Mouse (Mus musculus) midbrain, embryonic 12.5 days (tissue): ENCODE results near the gene Galp. TPM values are rescaled to one million over a fixed set of nuclear protein-coding genes. Genes with fewer than 3 reads are reported as not detected.
"Not testable (repeated sequence)": the region's sequence is repeated elsewhere in the genome, so short reads cannot be mapped to it uniquely, and the experiment has no call there.

Experiments
- ATAC-seq: fragments of 200-750 bp; cut with Nextera tagmentation; 2 replicates; pipeline ENCODE4 v1.8.0; 2017; ENCODE audit warnings: low read depth, moderate TSS enrichment, moderate library complexity; ENCODE audit not compliant: low FRiP score
- H3K27ac ChIP-seq: fragments of 300-500 bp; sonication (generic); replicated peaks from 2 replicates; pipeline ENCODE4 v1.5.1; 2016; ENCODE audit warnings: mild to moderate bottlenecking
- H3K27me3 ChIP-seq: fragments of 300-500 bp; sonication (generic); 2 replicates; pipeline ENCODE4 v1.6.1; 2016; ENCODE audit warnings: mild to moderate bottlenecking
- H3K36me3 ChIP-seq: fragments of 300-500 bp; sonication (generic); 2 replicates; pipeline ENCODE4 v1.6.1; 2016
- H3K4me1 ChIP-seq: fragments of 300-500 bp; sonication (generic); 2 replicates; pipeline ENCODE4 v1.6.1; 2016
- H3K4me2 ChIP-seq: fragments of 300-500 bp; sonication (generic); replicated peaks from 2 replicates; pipeline ENCODE4 v1.6.1; 2016; ENCODE audit warnings: mild to moderate bottlenecking, moderate library complexity
- H3K4me3 ChIP-seq: fragments of 300-500 bp; sonication (generic); 2 replicates; pipeline ENCODE4 v1.5.1; 2016; ENCODE audit warnings: mild to moderate bottlenecking
- H3K9ac ChIP-seq: fragments of 300-500 bp; sonication (generic); replicated peaks from 2 replicates; pipeline ENCODE4 v1.6.1; 2016; ENCODE audit warnings: mild to moderate bottlenecking, moderate library complexity
- H3K9me3 ChIP-seq: fragments of 300-500 bp; sonication (generic); 2 replicates; pipeline ENCODE4 v1.6.1; 2016; ENCODE audit warnings: mild to moderate bottlenecking
- WGBS: fragments of 180-500 bp; shearing (Covaris S2); methylation state at CpG from one replicate; pipeline ENCODE4 v1.1.7; 2016; 5-methylcytosine and 5-hydroxymethylcytosine counted together
- polyA plus RNA-seq: library from polyadenylated mRNA; unstranded; fragments of >200 nt; fragmentation: Nextera tagmentation; extraction: Ambion mirVana; gene quantifications from 2 replicates; pipeline ENCODE4 v1.2.1, GENCODE M21; 2016

Gene Galp
- polyA plus RNA-seq, 1 experiment from 2014 or later: not detected

GRCm38 (mm10) chr7:6183802-6184201 lies 13.1 kb upstream of the Galp start:
- no peak overlapping the region for H3K4me3 ChIP-seq
- H3K9me3 ChIP-seq: no peaks in the 10 kb centered on the region
- WGBS: 96% methylated on average over 19 of the region's 19 CpGs
- H3K4me2 ChIP-seq: no peak overlapping the region
- ATAC-seq: no peak
- H3K36me3 ChIP-seq: peaks cover 64% of the 10 kb centered on the region
- no peak overlapping the region for H3K9ac ChIP-seq
- H3K4me1 ChIP-seq: no peaks in the 10 kb centered on the region
- no peak overlapping the region for H3K27ac ChIP-seq
- no peaks in the 10 kb centered on the region for H3K27me3 ChIP-seq

- no peak for ATAC-seq
- 0 out of 2 replicates have a peak, but pooled peaks cover 5% of the 10 kb centered on the region for H3K27me3 ChIP-seq
- no peak overlapping the region for H3K9ac ChIP-seq
- peaks cover 68% of the 10 kb centered on the region for H3K36me3 ChIP-seq
- H3K4me3 ChIP-seq: no peak overlapping the region
- H3K27ac ChIP-seq: no peak overlapping the region
- no peak overlapping the region for H3K4me2 ChIP-seq
- no peaks in the 10 kb centered on the region for H3K4me1 ChIP-seq
- 97% methylated on average over 8 of the region's 8 CpGs for WGBS
- no peaks in the 10 kb centered on the region for H3K9me3 ChIP-seq
These were observed 12.4 kb upstream of the Galp start for GRCm38 (mm10) chr7:6184521-6184920.

- no peak for ATAC-seq
- WGBS: 85% methylated on average over 1 of the region's 1 CpGs
- H3K4me1 ChIP-seq: no peaks in the 10 kb centered on the region
- H3K4me3 ChIP-seq: no peak overlapping the region
- no peak overlapping the region for H3K4me2 ChIP-seq
- no peak overlapping the region for H3K9ac ChIP-seq
- peaks cover 72% of the 10 kb centered on the region for H3K36me3 ChIP-seq
- no peak overlapping the region for H3K27ac ChIP-seq
- 0 out of 2 replicates have a peak, but pooled peaks cover 7% of the 10 kb centered on the region for H3K27me3 ChIP-seq
- no peaks in the 10 kb centered on the region for H3K9me3 ChIP-seq
These were observed 11.5 kb upstream of the Galp start for GRCm38 (mm10) chr7:6185391-6185790.

- no peaks in the 10 kb centered on the region for H3K9me3 ChIP-seq
- no peak overlapping the region for H3K4me3 ChIP-seq
- no peaks in the 10 kb centered on the region for H3K4me1 ChIP-seq
- WGBS: 85% methylated on average over 2 of the region's 2 CpGs
- H3K27me3 ChIP-seq: 0 out of 2 replicates have a peak, but pooled peaks cover 7% of the 10 kb centered on the region
- H3K36me3 ChIP-seq: peaks cover 69% of the 10 kb centered on the region
- no peak overlapping the region for H3K4me2 ChIP-seq
- H3K27ac ChIP-seq: no peak overlapping the region
- no peak overlapping the region for H3K9ac ChIP-seq
- ATAC-seq: no peak
These were observed 10.7 kb upstream of the Galp start for GRCm38 (mm10) chr7:6186176-6186575.

GRCm38 (mm10) chr7:6186756-6187155 lies 10.1 kb upstream of the Galp start:
- no peak overlapping the region for H3K4me3 ChIP-seq
- H3K9me3 ChIP-seq: no peaks in the 10 kb centered on the region
- 81% methylated on average over 2 of the region's 2 CpGs for WGBS
- peaks cover 67% of the 10 kb centered on the region for H3K36me3 ChIP-seq
- 0 out of 2 replicates have a peak, but pooled peaks cover 7% of the 10 kb centered on the region for H3K27me3 ChIP-seq
- H3K4me2 ChIP-seq: no peak overlapping the region
- H3K9ac ChIP-seq: no peak overlapping the region
- no peak for ATAC-seq
- no peaks in the 10 kb centered on the region for H3K4me1 ChIP-seq
- H3K27ac ChIP-seq: no peak overlapping the region

GRCm38 (mm10) chr7:6189542-6189941 lies 7.3 kb upstream of the Galp start:
- H3K36me3 ChIP-seq: peaks cover 50% of the 10 kb centered on the region
- H3K4me3 ChIP-seq: no peak overlapping the region
- H3K9ac ChIP-seq: no peak overlapping the region
- H3K27ac ChIP-seq: no peak overlapping the region
- 36% methylated on average over 45 of the region's 45 CpGs for WGBS
- no peak for ATAC-seq
- H3K27me3 ChIP-seq: 0 out of 2 replicates have a peak, but pooled peaks cover 7% of the 10 kb centered on the region
- no peaks in the 10 kb centered on the region for H3K9me3 ChIP-seq
- no peak overlapping the region for H3K4me2 ChIP-seq
- no peaks in the 10 kb centered on the region for H3K4me1 ChIP-seq

GRCm38 (mm10) chr7:6191376-6191775 lies 5.5 kb upstream of the Galp start:
- ATAC-seq: no peak

GRCm38 (mm10) chr7:6194129-6194528 lies 2.8 kb upstream of the Galp start:
- Histone ChIP-seq H3K9ac (no peak overlapping the region), H3K4me1 (no peaks in the 10 kb centered on the region), H3K4me2 (no peak overlapping the region), H3K36me3 (peaks cover 7% of the 10 kb centered on the region), H3K27me3 (0 out of 2 replicates have a peak, but pooled peaks cover 6% of the 10 kb centered on the region), H3K27ac (no peak overlapping the region), H3K9me3 (no peaks in the 10 kb centered on the region), H3K4me3 (no peak overlapping the region)
- ATAC-seq: peak; percentile 76
- 20% methylated on average over 5 of the region's 5 CpGs for WGBS

More at GRCm38 (mm10) chr7:6191376-6191775, 5.5 kb upstream of the Galp start:
- no peaks in the 10 kb centered on the region for H3K9me3 ChIP-seq
- peaks cover 33% of the 10 kb centered on the region for H3K36me3 ChIP-seq
- H3K4me1 ChIP-seq: no peaks in the 10 kb centered on the region
- H3K4me3 ChIP-seq: no peak overlapping the region
- no peak overlapping the region for H3K27ac ChIP-seq
- H3K9ac ChIP-seq: no peak overlapping the region
- H3K4me2 ChIP-seq: no peak overlapping the region
- H3K27me3 ChIP-seq: 0 out of 2 replicates have a peak, but pooled peaks cover 7% of the 10 kb centered on the region
- 38% methylated on average over 3 of the region's 3 CpGs for WGBS

- Histone ChIP-seq H3K4me2 (no peak overlapping the region), H3K4me1 (no peaks in the 10 kb centered on the region), H3K4me3 (no peak overlapping the region), H3K27ac (no peak overlapping the region), H3K36me3 (no peaks in the 10 kb centered on the region), H3K9me3 (no peaks in the 10 kb centered on the region), H3K9ac (no peak overlapping the region), H3K27me3 (no peaks in the 10 kb centered on the region)
- no peak for ATAC-seq
- WGBS: 43% methylated on average over 2 of the region's 2 CpGs
These were observed 1.1 kb upstream of the Galp start for GRCm38 (mm10) chr7:6195777-6196176.

GRCm38 (mm10) chr7:6204200-6204599 lies 7.3 kb downstream of the Galp start:
- 80% methylated on average over 3 of the region's 3 CpGs for WGBS
- Histone ChIP-seq H3K4me3 (no peak overlapping the region), H3K27ac (no peak overlapping the region), H3K9ac (no peak overlapping the region), H3K27me3 (no peaks in the 10 kb centered on the region), H3K36me3 (no peaks in the 10 kb centered on the region), H3K9me3 (no peaks in the 10 kb centered on the region), H3K4me2 (no peak overlapping the region), H3K4me1 (no peaks in the 10 kb centered on the region)
- no peak for ATAC-seq

- H3K4me1 ChIP-seq: no peaks in the 10 kb centered on the region
- ATAC-seq: no peak
- no peak overlapping the region for H3K9ac ChIP-seq
- WGBS: 43% methylated on average over 5 of the region's 5 CpGs
- no peak overlapping the region for H3K27ac ChIP-seq
- H3K4me3 ChIP-seq: no peak overlapping the region
- H3K36me3 ChIP-seq: no peaks in the 10 kb centered on the region
- H3K9me3 ChIP-seq: peaks cover 19% of the 10 kb centered on the region
- no peaks in the 10 kb centered on the region for H3K27me3 ChIP-seq
- H3K4me2 ChIP-seq: no peak overlapping the region
These were observed 16.3 kb downstream of the Galp start for GRCm38 (mm10) chr7:6213144-6213543.

GRCm38 (mm10) chr7:6214691-6215090 lies 17.8 kb downstream of the Galp start:
- not testable (repeated sequence) for H3K36me3 ChIP-seq, H3K9ac ChIP-seq, H3K4me2 ChIP-seq, H3K27ac ChIP-seq, H3K27me3 ChIP-seq, ATAC-seq, H3K4me3 ChIP-seq, H3K4me1 ChIP-seq
- whole genome bisulfite sequencing: 75% methylated on average over 4 of the region's 4 CpGs
- H3K9me3 ChIP-seq: peaks cover 19% of the 10 kb centered on the region

- Histone ChIP-seq H3K9ac (no peak overlapping the region), H3K27ac (no peak overlapping the region), H3K9me3 (peaks cover 17% of the 10 kb centered on the region), H3K36me3 (no peaks in the 10 kb centered on the region), H3K4me1 (no peaks in the 10 kb centered on the region), H3K27me3 (no peaks in the 10 kb centered on the region), H3K4me2 (no peak overlapping the region), H3K4me3 (no peak overlapping the region)
- 49% methylated on average over 3 of the region's 3 CpGs for WGBS
- ATAC-seq: no peak
These were observed 23.3 kb downstream of the Galp start for GRCm38 (mm10) chr7:6220147-6220546.
